Mouse (Mus musculus): Measurements from ENCODE around the gene Polr1a. TPM values are rescaled to one million over a fixed set of nuclear protein-coding genes. Genes with fewer than 3 reads are reported as not detected.

Polr1a gene
- polyA plus RNA-seq (2012; rRNA removed) (6.3 and 9.4 TPM in 2 replicates), polyA plus RNA-seq (2014; fragmentation: Nextera tagmentation; extraction: Ambion mirVana) (10.6 and 13.1 TPM in 2 replicates)

DNA sequence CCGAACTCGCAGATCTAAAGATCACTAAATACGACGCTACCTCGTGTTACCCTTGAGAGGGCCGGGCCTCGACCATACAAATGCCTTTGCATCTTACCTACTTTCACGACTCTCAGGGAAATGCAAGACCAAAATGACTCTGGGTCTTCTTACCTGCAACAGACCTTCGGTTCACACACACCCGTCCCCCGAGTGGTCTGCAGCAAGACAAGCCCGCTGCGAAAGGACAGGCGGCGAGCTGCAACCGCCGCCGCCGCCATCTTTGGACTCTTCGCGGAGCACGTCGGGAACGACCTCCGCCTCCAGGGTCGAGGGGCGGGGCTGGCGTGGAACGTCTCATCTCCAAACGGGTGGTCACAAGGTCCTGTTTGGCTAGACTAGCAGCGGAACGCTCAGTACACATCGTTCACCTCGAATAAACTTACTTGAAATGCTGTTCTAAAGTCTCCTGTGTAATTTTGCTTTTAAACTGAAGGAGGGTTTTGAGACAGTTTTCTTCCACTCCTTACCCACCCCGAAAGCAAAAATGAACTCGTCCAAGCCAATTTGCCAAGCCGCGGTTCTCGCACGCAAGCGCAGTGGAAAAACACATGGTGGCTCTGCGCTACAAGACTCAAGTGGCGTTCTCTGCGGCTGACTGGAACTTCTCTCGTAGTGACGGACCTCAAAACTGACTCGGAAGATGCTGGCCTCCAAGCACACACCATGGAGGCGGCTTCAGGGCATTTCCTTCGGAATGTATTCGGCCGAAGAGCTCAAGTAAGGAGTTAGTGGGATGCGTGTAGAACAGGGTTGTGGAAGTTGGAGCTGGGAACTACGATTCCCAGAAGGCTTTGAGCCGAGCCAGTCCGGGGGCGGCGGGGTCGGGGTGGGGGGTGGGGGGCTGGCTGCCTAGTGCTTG, at the start of gene Polr1a, which contains the start of gene Ptcd3:
TSS of gene Polr1a (plus strand) at position 573 of the 901 bp plus-strand sequence.
TSS of gene Ptcd3 (minus strand) at position 270 of the 901 bp plus-strand sequence.
- DNase-seq (ENCODE audit: low read depth in 3 of 3, low spot score in 3 of 3) (peak; percentile 84 to 88 (median 86)), ATAC-seq (ENCODE audit: insufficient read depth) (peak; percentile 84)
- under 1% methylated on average over 58 of the region's 58 CpGs for WGBS (ENCODE audit: insufficient replicate concordance)
- Histone ChIP-seq H3K4me3 (ENCODE audit: insufficient read depth in 1 of 2, low read depth in 2 of 2, low read length in 2 of 2) (peak within 1 kb of the TSS; percentile 94 to 98), H3K9me3 (ENCODE audit: control insufficient read depth, low read length) (no peaks in the 10 kb centered on the region), H3K9ac (replicated peaks) (peak within 1 kb of the TSS; percentile 87), H3K36me3 (replicated peaks; ENCODE audit: control insufficient read depth, insufficient read depth, low read depth) (peaks cover 26% of the 10 kb centered on the region), H3K4me2 (ENCODE audit: low read depth) (peak within 1 kb of the TSS; percentile 95), H3K27ac (no peak within 1 kb of the TSS; the same call in 1 of the 2 replicates), H3K4me1 (replicated peaks; ENCODE audit: control insufficient read depth in 2 of 2, insufficient read depth in 2 of 2, low read length in 1 of 2) (peaks cover 17 to 29% of the 10 kb centered on the region in 2 experiments), H3K27me3 (ENCODE audit: control insufficient read depth, insufficient read depth, low read length) (no peaks in the 10 kb centered on the region)
- TF ChIP-seq EP300 (IDR thresholded peaks at IDR 0.05; ENCODE audit: low read depth), result 0 out of 2 replicates have a peak, but pooled peaks have one; percentile 41
- no peak for TF ChIP-seq CTCF (IDR thresholded peaks at IDR 0.05; ENCODE audit: low read depth)

GRCm38 (mm10) chr6:71867751-71868150, 41.1 kb upstream of the Polr1a start:
- ATAC-seq (ENCODE audit: insufficient read depth), result no peak

DNA sequence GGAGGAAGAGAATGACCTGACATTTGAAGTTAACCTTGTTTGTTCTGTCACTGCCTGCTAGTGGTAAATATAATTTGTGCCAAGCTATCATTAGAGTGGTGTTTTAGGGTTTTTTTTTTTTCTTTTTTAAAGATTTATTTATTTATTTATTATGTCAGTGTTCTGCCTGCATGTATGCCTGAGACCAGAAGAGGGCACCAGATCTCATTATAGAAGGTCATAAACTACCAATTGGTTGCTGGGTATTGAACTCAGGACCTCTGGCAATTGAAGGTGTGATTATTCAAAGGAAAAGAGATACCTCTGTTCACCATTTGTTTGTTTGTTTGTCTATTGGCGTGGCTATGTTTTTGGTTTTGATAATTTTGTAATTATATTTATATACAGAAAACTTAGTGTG, 40.0 kb upstream of the Polr1a start:
- no peak overlapping the region for H3K27ac ChIP-seq
- peaks cover 49% of the 10 kb centered on the region for H3K36me3 ChIP-seq (replicated peaks; ENCODE audit: control insufficient read depth, insufficient read depth, low read depth)
- 67% methylated on average over 1 of the region's 1 CpGs for WGBS (ENCODE audit: insufficient replicate concordance)
- DNase-seq (ENCODE audit: low read depth in 3 of 3, low spot score in 3 of 3), result no peak
- no peak overlapping the region for H3K9ac ChIP-seq (replicated peaks)
- no peaks in the 10 kb centered on the region for H3K4me1 ChIP-seq (replicated peaks; ENCODE audit: control insufficient read depth in 2 of 2, insufficient read depth in 2 of 2, low read length in 1 of 2)
- no peak overlapping the region for H3K4me3 ChIP-seq (ENCODE audit: insufficient read depth in 1 of 2, low read depth in 2 of 2, low read length in 2 of 2)
- no peaks in the 10 kb centered on the region for H3K9me3 ChIP-seq (ENCODE audit: control insufficient read depth, low read length)
- H3K4me2 ChIP-seq (ENCODE audit: low read depth), result no peak overlapping the region
- ATAC-seq (ENCODE audit: insufficient read depth), result no peak
- H3K27me3 ChIP-seq (ENCODE audit: control insufficient read depth, insufficient read depth, low read length), result no peaks in the 10 kb centered on the region
- peak; percentile 20; the same call in 1 of the 2 replicates for TF ChIP-seq CTCF (IDR thresholded peaks at IDR 0.05; ENCODE audit: low read depth)
- no peak for TF ChIP-seq EP300 (IDR thresholded peaks at IDR 0.05; ENCODE audit: low read depth)

More at GRCm38 (mm10) chr6:71867751-71868150, 41.1 kb upstream of the Polr1a start:
- H3K9ac ChIP-seq (replicated peaks), result no peak overlapping the region
- H3K4me2 ChIP-seq (ENCODE audit: low read depth), result no peak overlapping the region
- peaks cover 55% of the 10 kb centered on the region for H3K36me3 ChIP-seq (replicated peaks; ENCODE audit: control insufficient read depth, insufficient read depth, low read depth)
- TF ChIP-seq CTCF (IDR thresholded peaks at IDR 0.05; ENCODE audit: low read depth) (no peak), EP300 (IDR thresholded peaks at IDR 0.05; ENCODE audit: low read depth) (no peak)
- no peak overlapping the region for H3K4me3 ChIP-seq (ENCODE audit: insufficient read depth in 1 of 2, low read depth in 2 of 2, low read length in 2 of 2)
- no peaks in the 10 kb centered on the region for H3K4me1 ChIP-seq (replicated peaks; ENCODE audit: control insufficient read depth in 2 of 2, insufficient read depth in 2 of 2, low read length in 1 of 2)
- H3K9me3 ChIP-seq (ENCODE audit: control insufficient read depth, low read length), result no peaks in the 10 kb centered on the region
- no peak overlapping the region for H3K27ac ChIP-seq
- no peaks in the 10 kb centered on the region for H3K27me3 ChIP-seq (ENCODE audit: control insufficient read depth, insufficient read depth, low read length)
- no peak for DNase-seq (ENCODE audit: low read depth in 3 of 3, low spot score in 3 of 3)
- WGBS (ENCODE audit: insufficient replicate concordance), result 80% methylated on average over 2 of the region's 2 CpGs

GRCm38 (mm10) chr6:71871396-71871795, 37.5 kb upstream of the Polr1a start:
- no peaks in the 10 kb centered on the region for H3K9me3 ChIP-seq (ENCODE audit: control insufficient read depth, low read length)
- H3K27me3 ChIP-seq (ENCODE audit: control insufficient read depth, insufficient read depth, low read length), result no peaks in the 10 kb centered on the region
- WGBS (ENCODE audit: insufficient replicate concordance), result 65% methylated on average over 9 of the region's 9 CpGs
- no peak overlapping the region for H3K4me2 ChIP-seq (ENCODE audit: low read depth)
- DNase-seq (ENCODE audit: low read depth in 3 of 3, low spot score in 3 of 3), result no peak
- peaks cover 53% of the 10 kb centered on the region for H3K36me3 ChIP-seq (replicated peaks; ENCODE audit: control insufficient read depth, insufficient read depth, low read depth)
- no peak for ATAC-seq (ENCODE audit: insufficient read depth)
- no peak for TF ChIP-seq CTCF (IDR thresholded peaks at IDR 0.05; ENCODE audit: low read depth)
- TF ChIP-seq EP300 (IDR thresholded peaks at IDR 0.05; ENCODE audit: low read depth), result no peak
- no peak overlapping the region for H3K4me3 ChIP-seq (ENCODE audit: insufficient read depth in 1 of 2, low read depth in 2 of 2, low read length in 2 of 2)
- no peak overlapping the region for H3K9ac ChIP-seq (replicated peaks)
- no peak overlapping the region for H3K27ac ChIP-seq
- no peaks in the 10 kb centered on the region for H3K4me1 ChIP-seq (replicated peaks; ENCODE audit: control insufficient read depth in 2 of 2, insufficient read depth in 2 of 2, low read length in 1 of 2)
